Mouse (Mus musculus): ENCODE data around the gene Vmn1r19. TPM values are rescaled to one million over a fixed set of nuclear protein-coding genes. Genes with fewer than 3 reads are reported as not detected.

Gene Vmn1r19
- polyA plus RNA-seq, 1 experiment from 2014 or later, result not detected

Other genes starting within 250 kb of the Vmn1r19 start
- not detected in 2 replicates for gene Vmn1r12, start 246.9 kb upstream of the Vmn1r19 start, polyA plus RNA-seq (2014; fragmentation: Nextera tagmentation; extraction: Ambion mirVana)
- gene Vmn1r13, start 200.5 kb upstream of the Vmn1r19 start, polyA plus RNA-seq (2014; fragmentation: Nextera tagmentation; extraction: Ambion mirVana), result not detected in 2 replicates
- gene Vmn1r14, start 172.1 kb upstream of the Vmn1r19 start, polyA plus RNA-seq (2014; fragmentation: Nextera tagmentation; extraction: Ambion mirVana), result not detected in 2 replicates
- not detected in 2 replicates for gene Vmn1r15, start 145.8 kb upstream of the Vmn1r19 start, polyA plus RNA-seq (2014; fragmentation: Nextera tagmentation; extraction: Ambion mirVana)
- not detected in 2 replicates for gene Vmn1r16, start 74.3 kb upstream of the Vmn1r19 start, polyA plus RNA-seq (2014; fragmentation: Nextera tagmentation; extraction: Ambion mirVana)
- not detected in 2 replicates for gene Vmn1r17, start 40.1 kb upstream of the Vmn1r19 start, polyA plus RNA-seq (2014; fragmentation: Nextera tagmentation; extraction: Ambion mirVana)
- gene Vmn1r18, start 8.0 kb upstream of the Vmn1r19 start, polyA plus RNA-seq (2014; fragmentation: Nextera tagmentation; extraction: Ambion mirVana), result not detected in 2 replicates
- gene Vmn1r20, start 25.1 kb downstream of the Vmn1r19 start, polyA plus RNA-seq (2014; fragmentation: Nextera tagmentation; extraction: Ambion mirVana), result not detected in 2 replicates
- gene Ppm1k, start 131.7 kb downstream of the Vmn1r19 start, polyA plus RNA-seq (2014; fragmentation: Nextera tagmentation; extraction: Ambion mirVana), result 3.4 and 5.0 TPM in 2 replicates
- gene Herc6, start 177.2 kb downstream of the Vmn1r19 start, polyA plus RNA-seq (2014; fragmentation: Nextera tagmentation; extraction: Ambion mirVana), result 3.0 and 3.4 TPM in 2 replicates